Mouse (Mus musculus) neural tube, embryonic 14.5 days (tissue): ENCODE measurements around the gene Olfr51. TPM values are rescaled to one million over a fixed set of nuclear protein-coding genes. Genes with fewer than 3 reads are reported as not detected.

ENCODE experiments used
- ATAC-seq: fragments of 200-750 bp; cut with Nextera tagmentation; 2 replicates; pipeline ENCODE4 v1.8.0; 2017; ENCODE audit warnings: low read depth, mild to moderate bottlenecking, moderate TSS enrichment, moderate library complexity
- H3K27ac ChIP-seq: fragments of 300-500 bp; sonication (generic); 2 replicates; pipeline ENCODE4 v1.5.1; 2014; ENCODE audit warnings: low read depth, mild to moderate bottlenecking, control low read depth, low read length, moderate library complexity, mixed read lengths
- H3K27me3 ChIP-seq: fragments of 300-500 bp; sonication (generic); 2 replicates; pipeline ENCODE4 v1.6.1; 2014; ENCODE audit warnings: low read length; ENCODE audit not compliant: control insufficient read depth, insufficient read depth
- H3K36me3 ChIP-seq: fragments of 300-500 bp; sonication (generic); 2 replicates; pipeline ENCODE4 v1.6.1; 2014; ENCODE audit warnings: low read length, mixed read lengths; ENCODE audit not compliant: control insufficient read depth, insufficient read depth
- H3K4me1 ChIP-seq: fragments of 300-500 bp; sonication (generic); 2 replicates; pipeline ENCODE4 v1.6.1; 2014; ENCODE audit warnings: low read length; ENCODE audit not compliant: control insufficient read depth, insufficient read depth
- H3K4me2 ChIP-seq: fragments of 300-500 bp; sonication (generic); 2 replicates; pipeline ENCODE4 v1.6.1; 2014; ENCODE audit warnings: mild to moderate bottlenecking, low read depth, low read length, control low read depth
- H3K4me3 ChIP-seq: fragments of 300-500 bp; sonication (generic); 2 replicates; pipeline ENCODE4 v1.5.1; 2014; ENCODE audit warnings: low read depth, low read length, control low read depth, mixed read lengths
- H3K9ac ChIP-seq: fragments of 300-500 bp; sonication (generic); replicated peaks from 2 replicates; pipeline ENCODE4 v1.6.1; 2014; ENCODE audit warnings: low read depth, mild to moderate bottlenecking, control low read depth, low read length, mixed read lengths
- H3K9me3 ChIP-seq: fragments of 300-500 bp; sonication (generic); 2 replicates; pipeline ENCODE4 v1.6.1; 2016; ENCODE audit warnings: low read length; ENCODE audit not compliant: control insufficient read depth
- WGBS: fragments of 180-500 bp; shearing (Covaris S2); extraction: QIAGEN DNeasy Blood & Tissue Kit; methylation state at CpG from one replicate; pipeline ENCODE4 v1.1.7; 2014; 5-methylcytosine and 5-hydroxymethylcytosine counted together
- polyA plus RNA-seq: library from polyadenylated mRNA; unstranded; fragments of >200 nt; fragmentation: Nextera tagmentation; extraction: Ambion mirVana; gene quantifications from 2 replicates; pipeline ENCODE4 v1.2.1, GENCODE M21; 2014

Olfr51 gene
- polyA plus RNA-seq = not detected in 2 replicates

- Histone ChIP-seq H3K9me3 (no peaks in the 10 kb centered on the region), H3K9ac (no peak within 1 kb of the TSS), H3K4me2 (no peak within 1 kb of the TSS), H3K4me3 (no peak within 1 kb of the TSS), H3K27ac (no peak within 1 kb of the TSS), H3K27me3 (no peaks in the 10 kb centered on the region), H3K4me1 (no peaks in the 10 kb centered on the region), H3K36me3 (no peaks in the 10 kb centered on the region)
- 84% methylated on average over 5 of the region's 5 CpGs for WGBS
- ATAC-seq = no peak
Observed at GRCm38 (mm10) chr11:51003296-51003695, at the start of gene Olfr51. Gene Olfr51 (plus strand): TSS chr11:51003596.

GRCm38 (mm10) chr11:50953665-50954064 lies 49.7 kb upstream of the Olfr51 start, which contains the start of gene Prop1:
Gene Prop1 (minus strand): TSS chr11:50953765.
- H3K4me2 ChIP-seq = no peak within 1 kb of the TSS
- WGBS = 68% methylated on average over 6 of the region's 6 CpGs
- no peak within 1 kb of the TSS for H3K27ac ChIP-seq
- no peak within 1 kb of the TSS for H3K4me3 ChIP-seq
- no peak within 1 kb of the TSS for H3K9ac ChIP-seq
- H3K9me3 ChIP-seq = no peaks in the 10 kb centered on the region
- no peaks in the 10 kb centered on the region for H3K4me1 ChIP-seq
- no peaks in the 10 kb centered on the region for H3K27me3 ChIP-seq
- ATAC-seq = no peak
- no peaks in the 10 kb centered on the region for H3K36me3 ChIP-seq

- H3K27me3 ChIP-seq = no peaks in the 10 kb centered on the region
- H3K4me1 ChIP-seq = no peaks in the 10 kb centered on the region
- no peak overlapping the region for H3K4me2 ChIP-seq
- WGBS = 79% methylated on average over 2 of the region's 2 CpGs
- no peak overlapping the region for H3K27ac ChIP-seq
- no peak overlapping the region for H3K4me3 ChIP-seq
- H3K9me3 ChIP-seq = no peaks in the 10 kb centered on the region
- no peak overlapping the region for H3K9ac ChIP-seq
- H3K36me3 ChIP-seq = no peaks in the 10 kb centered on the region
- no peak for ATAC-seq
Observed at GRCm38 (mm10) chr11:50964886-50965285, 38.5 kb upstream of the Olfr51 start.

GRCm38 (mm10) chr11:50966230-50966629 lies 37.2 kb upstream of the Olfr51 start, which contains the start of gene Olfr1378:
Gene Olfr1378 (plus strand): TSS chr11:50966530.
- Histone ChIP-seq H3K27me3 (no peaks in the 10 kb centered on the region), H3K4me2 (no peak within 1 kb of the TSS), H3K9ac (no peak within 1 kb of the TSS), H3K27ac (no peak within 1 kb of the TSS), H3K4me1 (no peaks in the 10 kb centered on the region), H3K9me3 (no peaks in the 10 kb centered on the region), H3K4me3 (no peak within 1 kb of the TSS), H3K36me3 (no peaks in the 10 kb centered on the region)
- 87% methylated on average over 11 of the region's 11 CpGs for WGBS
- ATAC-seq = no peak

GRCm38 (mm10) chr11:50977216-50977615 lies 26.2 kb upstream of the Olfr51 start:
- no peaks in the 10 kb centered on the region for H3K27me3 ChIP-seq
- ATAC-seq = no peak
- no peaks in the 10 kb centered on the region for H3K36me3 ChIP-seq
- no peak overlapping the region for H3K9ac ChIP-seq
- no peaks in the 10 kb centered on the region for H3K9me3 ChIP-seq
- H3K4me3 ChIP-seq = no peak overlapping the region
- H3K4me2 ChIP-seq = no peak overlapping the region
- 70% methylated on average over 4 of the region's 4 CpGs for WGBS
- H3K4me1 ChIP-seq = no peaks in the 10 kb centered on the region
- H3K27ac ChIP-seq = no peak overlapping the region

GRCm38 (mm10) chr11:50981667-50982066 lies 21.7 kb upstream of the Olfr51 start, which contains the start of gene Olfr1377:
Gene Olfr1377 (plus strand): TSS chr11:50981967.
- Histone ChIP-seq H3K4me3 (no peak within 1 kb of the TSS), H3K36me3 (no peaks in the 10 kb centered on the region)
- WGBS = 66% methylated on average over 5 of the region's 5 CpGs

GRCm38 (mm10) chr11:51011821-51012220 lies 8.4 kb downstream of the Olfr51 start:
- H3K27ac ChIP-seq = no peak overlapping the region
- no peaks in the 10 kb centered on the region for H3K27me3 ChIP-seq
- no peak overlapping the region for H3K4me2 ChIP-seq
- no peaks in the 10 kb centered on the region for H3K4me1 ChIP-seq
- H3K36me3 ChIP-seq = no peaks in the 10 kb centered on the region
- no peak overlapping the region for H3K4me3 ChIP-seq
- H3K9ac ChIP-seq = no peak overlapping the region
- H3K9me3 ChIP-seq = no peaks in the 10 kb centered on the region
- ATAC-seq = no peak
- WGBS = 66% methylated on average over 5 of the region's 5 CpGs

More at GRCm38 (mm10) chr11:50981667-50982066, 21.7 kb upstream of the Olfr51 start, which contains the start of gene Olfr1377:
- Histone ChIP-seq H3K9me3 (no peaks in the 10 kb centered on the region; the same call in 1 of the 2 replicates), H3K27me3 (no peaks in the 10 kb centered on the region), H3K9ac (no peak within 1 kb of the TSS), H3K4me2 (no peak within 1 kb of the TSS), H3K27ac (no peak within 1 kb of the TSS), H3K4me1 (no peaks in the 10 kb centered on the region)
- no peak for ATAC-seq

GRCm38 (mm10) chr11:51013936-51014335 lies 10.5 kb downstream of the Olfr51 start, which contains the start of gene Olfr54:
Gene Olfr54 (plus strand): TSS chr11:51014236.
- WGBS = 79% methylated on average over 1 of the region's 1 CpGs
- Histone ChIP-seq H3K4me2 (no peak within 1 kb of the TSS), H3K9me3 (no peaks in the 10 kb centered on the region), H3K9ac (no peak within 1 kb of the TSS), H3K36me3 (no peaks in the 10 kb centered on the region), H3K4me1 (no peaks in the 10 kb centered on the region), H3K4me3 (no peak within 1 kb of the TSS), H3K27me3 (no peaks in the 10 kb centered on the region), H3K27ac (no peak within 1 kb of the TSS)
- no peak for ATAC-seq

GRCm38 (mm10) chr11:51016341-51016740 lies 12.9 kb downstream of the Olfr51 start:
- Histone ChIP-seq H3K4me2 (no peak overlapping the region), H3K27ac (no peak overlapping the region), H3K36me3 (no peaks in the 10 kb centered on the region), H3K27me3 (no peaks in the 10 kb centered on the region), H3K4me1 (no peaks in the 10 kb centered on the region), H3K9ac (no peak overlapping the region), H3K9me3 (no peaks in the 10 kb centered on the region), H3K4me3 (no peak overlapping the region)
- 50% methylated on average over 2 of the region's 2 CpGs for WGBS
- ATAC-seq = no peak
